Mouse (Mus musculus) limb, embryonic 12.5 days (tissue): ENCODE results near the gene Bdnf. TPM values are rescaled to one million over a fixed set of nuclear protein-coding genes. Genes with fewer than 3 reads are reported as not detected.

ENCODE experiments used
- polyA plus RNA-seq: library from polyadenylated mRNA; unstranded; fragments of >200 nt; fragmentation: Nextera tagmentation; extraction: Ambion mirVana; gene quantifications from 2 replicates; pipeline ENCODE4 v1.2.1, GENCODE M21; 2016

Gene Bdnf
- polyA plus RNA-seq, 1 experiment from 2014 or later: 4.5 TPM

Other genes starting within 250 kb of the Bdnf start
- gene Lin7c, start 216.2 kb downstream of the Bdnf start, polyA plus RNA-seq: 61.8 and 62.7 TPM in 2 replicates
- 22.1 and 23.4 TPM in 2 replicates for gene Lgr4, start 242.9 kb downstream of the Bdnf start, polyA plus RNA-seq